Mouse (Mus musculus) left cerebral cortex, postnatal 36 days (tissue): ENCODE data around the gene Pdxp. TPM values are rescaled to one million over a fixed set of nuclear protein-coding genes. Genes with fewer than 3 reads are reported as not detected.
"Not testable (repeated sequence)": the region's sequence is repeated elsewhere in the genome, so short reads cannot be mapped to it uniquely, and the experiment has no call there.

Experiments
- DNase-seq, 2 experiments: peaks; one replicate each; pipeline ENCODE4 v3.0.0; 2021 to 2022; ENCODE audit warnings: low spot score in 2 of 2, mixed read lengths in 1 of 2
- intact Hi-C: fragments of 180-260 bp; cut with DNase I; formaldehyde crosslinking; loops from one replicate; pipeline ENCODE4 v1.15.1; 2025
- total RNA-seq, 2 experiments: library from RNA; stranded (reverse); gene quantifications; 2 replicates each; pipeline ENCODE4 v1.2.3; 2021

Gene Pdxp
- 100 to 1,000 TPM; 159 to 192 TPM for total RNA-seq

GRCm38 (mm10) chr15:78913632-78914090, at the start of gene Pdxp:
Pdxp (plus strand) TSS chr15:78913919.
- intact Hi-C loops, result loop anchor here (2.0 kb wide), 2 partner anchors 17 to 157 kb away; no protein-coding TSS in a partner anchor
- DNase-seq, result peak; percentile 95 to 96

- intact Hi-C loops, result loop anchor here (5.0 kb wide), 1 partner anchor 41 kb away; no protein-coding TSS in a partner anchor
- no peak for DNase-seq
Measured at GRCm38 (mm10) chr15:78868398-78868797, 45.3 kb upstream of the Pdxp start.

- intact Hi-C loops, result loop anchor here (5.0 kb wide), 1 partner anchor 42 kb away; no protein-coding TSS in a partner anchor
Measured at GRCm38 (mm10) chr15:78868826-78869233, 44.9 kb upstream of the Pdxp start.

GRCm38 (mm10) chr15:78869775-78870174, 43.9 kb upstream of the Pdxp start:
- intact Hi-C loops, result loop anchor here (5.0 kb wide), 1 partner anchor 42 kb away; no protein-coding TSS in a partner anchor
- peak in 1 of 2 experiments; percentile 30 for DNase-seq

More at GRCm38 (mm10) chr15:78868826-78869233, 44.9 kb upstream of the Pdxp start:
- no peak for DNase-seq

- intact Hi-C loops, result no loop called here
- DNase-seq, result no peak
Measured at GRCm38 (mm10) chr15:78872021-78872608, 41.6 kb upstream of the Pdxp start.

- DNase-seq, result no peak
- intact Hi-C loops, result no loop called here
Measured at GRCm38 (mm10) chr15:78873803-78874435, 39.8 kb upstream of the Pdxp start.

GRCm38 (mm10) chr15:78874989-78875388, 38.7 kb upstream of the Pdxp start:
- no peak for DNase-seq
- intact Hi-C loops, result no loop called here

GRCm38 (mm10) chr15:78875537-78875936, 38.2 kb upstream of the Pdxp start:
- intact Hi-C loops, result no loop called here
- no peak for DNase-seq

GRCm38 (mm10) chr15:78876258-78876696, 37.4 kb upstream of the Pdxp start:
- peak; percentile 64 to 71 for DNase-seq
- intact Hi-C loops, result no loop called here

GRCm38 (mm10) chr15:78876991-78877809, 36.5 kb upstream of the Pdxp start, which contains the start of gene Gga1:
Gga1 (plus strand) TSS chr15:78877190.
- DNase-seq, result peak; percentile 95 to 97

GRCm38 (mm10) chr15:78877810-78878390, 35.8 kb upstream of the Pdxp start:
- no peak for DNase-seq
- intact Hi-C loops, result no loop called here

More at GRCm38 (mm10) chr15:78876991-78877809, 36.5 kb upstream of the Pdxp start, which contains the start of gene Gga1:
- intact Hi-C loops, result no loop called here

- intact Hi-C loops, DNase-seq: not testable (repeated sequence)
Measured at GRCm38 (mm10) chr15:78878792-78879516, 34.8 kb upstream of the Pdxp start.

GRCm38 (mm10) chr15:78880432-78880831, 33.3 kb upstream of the Pdxp start:
- intact Hi-C loops, result no loop called here
- DNase-seq, result no peak

- no peak for DNase-seq
- intact Hi-C loops, result no loop called here
Measured at GRCm38 (mm10) chr15:78881828-78882227, 31.9 kb upstream of the Pdxp start.

GRCm38 (mm10) chr15:78889401-78889853, 24.3 kb upstream of the Pdxp start:
- intact Hi-C loops, result no loop called here
- DNase-seq, result no peak

- intact Hi-C loops, result no loop called here
- no peak for DNase-seq
Measured at GRCm38 (mm10) chr15:78892440-78892839, 21.3 kb upstream of the Pdxp start.

GRCm38 (mm10) chr15:78894726-78895125, 19.0 kb upstream of the Pdxp start:
- intact Hi-C loops, result no loop called here
- DNase-seq, result no peak

GRCm38 (mm10) chr15:78895741-78896140, 18.0 kb upstream of the Pdxp start:
- intact Hi-C loops, result no loop called here
- DNase-seq, result no peak

GRCm38 (mm10) chr15:78896149-78896548, 17.6 kb upstream of the Pdxp start:
- intact Hi-C loops, result no loop called here
- no peak for DNase-seq
